Mouse (Mus musculus) B cell, adult (primary cell): ENCODE measurements around the gene 2610028H24Rik. TPM values are rescaled to one million over a fixed set of nuclear protein-coding genes. Genes with fewer than 3 reads are reported as not detected.

Experiments
- total RNA-seq: library from RNA; stranded (reverse); gene quantifications from 4 replicates; pipeline ENCODE4 v1.2.4, GENCODE M21; 2023; ENCODE audit not compliant: inconsistent age

2610028H24Rik gene
- not detected in 4 replicates for total RNA-seq

DNA sequence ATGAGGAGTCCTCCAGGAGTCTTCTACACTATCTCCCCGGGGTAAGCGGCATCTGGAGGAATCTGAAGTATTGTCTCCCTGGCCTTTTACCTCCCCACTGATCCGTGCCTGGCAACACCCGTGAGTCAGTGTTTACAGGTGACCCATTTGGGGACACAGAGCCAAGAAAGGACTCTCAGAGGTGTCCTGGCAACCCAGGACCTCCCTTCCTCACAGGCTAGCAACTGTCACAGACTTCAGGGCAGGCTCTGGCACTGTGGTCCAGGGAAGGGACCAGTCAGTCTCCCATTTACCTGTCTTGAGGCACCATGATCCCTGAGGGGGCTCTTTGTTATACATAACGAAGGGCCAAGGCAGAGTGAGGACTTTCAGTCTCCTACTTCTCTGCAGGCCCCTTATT lies at the start of gene 2610028H24Rik:
Gene 2610028H24Rik (plus strand): TSS at position 231 of the 400 bp plus-strand sequence.

DNA sequence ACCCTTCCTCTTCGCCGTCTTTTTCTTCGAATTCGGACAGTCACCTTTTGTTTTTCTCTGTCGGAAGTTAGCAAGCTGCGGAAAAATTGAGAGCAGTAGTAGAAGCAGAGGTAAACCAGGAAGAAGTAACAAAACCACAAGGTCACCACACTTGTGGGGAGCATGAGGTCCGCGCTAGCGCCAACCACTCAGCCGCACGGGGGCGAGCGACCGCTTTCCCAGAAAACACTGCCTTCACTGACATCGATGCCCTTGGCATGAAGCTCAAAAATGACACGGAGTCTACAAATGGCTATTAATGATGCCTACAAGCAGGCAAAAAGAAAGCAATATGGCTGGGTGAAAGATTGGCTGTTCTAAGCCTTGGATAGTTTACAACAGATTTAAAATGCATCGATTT lies 8.6 kb upstream of the 2610028H24Rik start, which contains the start of gene AC141477.1:
Gene AC141477.1 (minus strand): TSS at position 164 of the 400 bp plus-strand sequence.

DNA sequence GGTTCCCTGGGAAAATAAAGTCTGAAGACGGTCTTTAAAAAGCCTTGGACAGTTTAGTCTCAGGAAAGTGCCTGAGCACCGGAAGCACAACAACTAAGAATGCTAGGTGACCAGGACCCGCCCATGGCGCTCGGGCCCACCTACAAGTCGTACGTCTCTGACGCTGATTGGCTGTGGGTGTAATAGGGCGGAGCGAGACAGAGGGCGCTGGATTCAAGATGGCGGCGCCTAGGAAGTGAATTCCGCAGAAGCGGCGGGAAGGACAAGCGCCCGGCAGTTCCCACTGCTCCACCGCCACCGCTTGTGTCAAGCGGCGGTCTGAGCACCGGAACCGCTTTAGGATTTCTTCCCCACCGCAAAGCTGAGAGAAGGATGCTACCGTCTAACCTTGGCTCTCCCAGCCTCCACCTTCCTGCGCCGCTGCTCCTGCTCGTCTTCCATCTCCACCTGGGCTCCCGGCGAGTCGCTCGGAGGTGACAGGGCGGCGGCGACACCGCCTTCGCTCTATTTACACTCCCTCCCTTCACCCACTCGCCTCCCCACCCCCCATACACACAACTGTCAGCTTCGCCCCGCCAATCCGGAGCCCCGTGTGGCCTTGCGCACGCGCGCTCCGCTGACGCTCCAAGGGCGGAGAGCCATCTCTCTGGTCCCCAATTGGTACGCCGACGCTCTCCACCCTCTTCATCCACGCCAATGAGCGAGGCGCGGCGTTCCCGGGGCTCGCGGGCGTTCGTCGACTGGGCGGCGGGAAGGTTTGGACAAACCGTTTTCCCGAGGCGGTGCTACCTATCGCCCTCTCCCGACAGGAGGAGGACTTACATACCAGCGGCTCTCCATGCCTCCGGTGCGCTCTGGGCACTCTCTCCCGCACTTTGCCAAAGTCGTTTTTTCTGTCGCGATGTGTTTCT lies 6.4 kb upstream of the 2610028H24Rik start, which contains the start of gene Pcnt:
Gene Pcnt (minus strand): TSS at position 609 of the 911 bp plus-strand sequence.

DNA sequence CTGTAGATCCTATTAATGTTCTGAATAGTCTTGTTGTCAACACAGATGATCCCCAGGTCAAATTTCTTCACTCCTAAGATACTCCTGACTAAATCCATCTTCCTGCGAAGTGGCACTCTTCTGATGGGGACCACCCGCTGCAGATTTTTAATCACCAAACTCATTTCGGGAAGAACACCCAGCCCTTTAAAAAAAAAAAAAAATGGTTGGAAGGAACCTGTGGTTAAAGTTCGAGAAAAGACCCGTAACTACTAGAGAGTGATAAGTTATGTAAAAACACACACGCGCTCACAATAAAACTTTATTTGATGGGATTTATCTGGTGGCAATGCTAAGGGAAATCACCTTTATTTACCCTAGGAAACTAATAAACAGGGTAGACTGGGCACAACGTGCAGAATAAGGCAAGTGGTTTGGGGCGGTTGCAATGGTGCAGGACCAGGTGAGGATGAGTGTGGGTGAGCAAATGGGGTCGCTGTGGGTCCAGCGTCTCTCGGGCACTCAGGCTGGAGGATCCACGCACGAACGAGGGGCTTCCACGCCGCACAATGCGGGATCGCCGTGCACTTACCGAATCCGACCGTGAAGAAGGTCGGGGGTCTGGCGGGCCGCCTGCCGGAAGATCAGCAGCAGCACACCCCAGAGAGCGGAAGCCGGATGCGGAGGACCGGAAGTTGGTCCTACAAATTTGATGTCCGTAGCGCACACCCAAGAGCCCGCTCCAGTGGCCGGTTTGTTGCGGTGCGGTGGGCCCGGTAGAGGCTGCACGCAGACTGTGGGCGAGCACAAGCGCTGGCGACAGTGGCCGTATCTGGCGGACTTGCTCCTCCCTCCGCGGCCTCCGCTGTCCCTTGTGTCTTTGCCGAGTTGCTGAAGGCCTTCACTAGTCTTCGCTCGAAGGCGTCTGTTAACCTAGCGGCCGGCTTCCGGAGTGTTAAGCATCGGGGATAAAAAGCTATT lies 19.6 kb downstream of the 2610028H24Rik start, which contains the start of the genes Mcm3ap and Ybey:
Gene Mcm3ap (plus strand): TSS at position 725 of the 960 bp plus-strand sequence.
Gene Ybey (minus strand): TSS at position 912 of the 960 bp plus-strand sequence.

Other genes with a start within 250 kb of the 2610028H24Rik start
- 9.1 to 10.0 TPM (median 9.2 TPM) in 4 replicates for gene Prmt2, start 211.2 kb upstream of the 2610028H24Rik start, total RNA-seq
- gene S100b, start 195.2 kb upstream of the 2610028H24Rik start, total RNA-seq: not detected in 4 replicates
- 4.3 to 7.5 TPM (median 5.4 TPM) in 4 replicates for gene Dip2a, start 103.8 kb upstream of the 2610028H24Rik start, total RNA-seq
- 8.7 to 19.2 TPM (median 13.6 TPM) in 3 of 4 replicates, not detected in the other for gene AC141477.1, start 8.6 kb upstream of the 2610028H24Rik start, total RNA-seq
- 51.5 to 67.5 TPM (median 61.7 TPM) in 4 replicates for gene Pcnt, start 6.3 kb upstream of the 2610028H24Rik start, total RNA-seq
- 70.5 to 74.7 TPM (median 72.7 TPM) in 4 replicates for gene Mcm3ap, start 19.8 kb downstream of the 2610028H24Rik start, total RNA-seq
- gene Ybey, start 20.0 kb downstream of the 2610028H24Rik start, total RNA-seq: 1.3 to 2.2 TPM (median 1.6 TPM) in 4 replicates
- gene Lss, start 82.5 kb downstream of the 2610028H24Rik start, total RNA-seq: 14.6 to 24.3 TPM (median 21.7 TPM) in 4 replicates
- not detected in 4 replicates for gene Spatc1l, start 113.2 kb downstream of the 2610028H24Rik start, total RNA-seq
- gene Ftcd, start 126.6 kb downstream of the 2610028H24Rik start, total RNA-seq: not detected in 4 replicates
- 0.13 to 0.22 TPM in 2 of 4 replicates, not detected in the others for gene Col6a2, start 174.5 kb downstream of the 2610028H24Rik start, total RNA-seq